Mouse (Mus musculus): Measurements from ENCODE around the gene Vps37c.

GRCm38 (mm10) chr19:10750161-10750560 lies 61.6 kb downstream of the Vps37c start:
- TF ChIP-seq POLR2A (IDR thresholded peaks at IDR 0.05; ENCODE audit: low read depth, low read length) (no peak), CTCF (conservative IDR thresholded peaks at IDR 0.05; ENCODE audit: insufficient read depth, insufficient read length, low read depth, low read length) (no peak)
